Mouse (Mus musculus) inflammation-experienced regulatory T-cells, adult 6 months (primary cell): ENCODE measurements around the gene Sppl3. TPM values are rescaled to one million over a fixed set of nuclear protein-coding genes. Genes with fewer than 3 reads are reported as not detected.

ENCODE experiments used
- ATAC-seq: one replicate; pipeline ENCODE4 v1.8.0; 2017
- polyA plus RNA-seq, 3 experiments: library from polyadenylated mRNA; unstranded; fragments of 100-300 nt; shearing (Covaris generic); gene quantifications; one replicate each; pipeline ENCODE4 v1.2.1; 2017

Sppl3 gene
- polyA plus RNA-seq, 3 experiments from 2014 or later = 13.6 to 17.2 (median 15.0) TPM

- peak; percentile 19 for ATAC-seq
These were observed 115.8 kb downstream of the Sppl3 start for GRCm38 (mm10) chr5:115126578-115127312.

GRCm38 (mm10) chr5:115127421-115128179 is 116.7 kb downstream of the Sppl3 start:
- ATAC-seq = no peak

DNA sequence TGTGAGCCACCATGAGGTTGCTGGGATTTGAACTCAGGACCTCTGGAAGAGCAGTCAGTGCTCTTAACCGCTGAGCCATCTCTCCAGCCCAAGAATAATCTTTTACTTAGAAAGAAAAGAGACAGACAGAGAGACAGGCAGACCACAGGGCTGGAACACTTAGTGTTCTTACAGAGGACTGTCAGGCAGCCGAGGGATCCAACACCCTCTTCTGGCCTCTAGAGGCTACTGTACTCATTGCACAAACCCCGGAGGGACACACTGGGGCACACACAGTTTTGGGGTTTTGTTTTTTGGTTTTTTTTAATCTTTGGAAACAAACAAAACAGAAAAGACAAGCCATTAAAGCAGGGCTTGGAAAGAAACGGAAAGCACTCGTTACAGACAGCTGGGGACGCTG is 118.4 kb downstream of the Sppl3 start:
- ATAC-seq = no peak

- ATAC-seq = peak; percentile 82
These were observed 121.5 kb downstream of the Sppl3 start for GRCm38 (mm10) chr5:115132465-115132864.

DNA sequence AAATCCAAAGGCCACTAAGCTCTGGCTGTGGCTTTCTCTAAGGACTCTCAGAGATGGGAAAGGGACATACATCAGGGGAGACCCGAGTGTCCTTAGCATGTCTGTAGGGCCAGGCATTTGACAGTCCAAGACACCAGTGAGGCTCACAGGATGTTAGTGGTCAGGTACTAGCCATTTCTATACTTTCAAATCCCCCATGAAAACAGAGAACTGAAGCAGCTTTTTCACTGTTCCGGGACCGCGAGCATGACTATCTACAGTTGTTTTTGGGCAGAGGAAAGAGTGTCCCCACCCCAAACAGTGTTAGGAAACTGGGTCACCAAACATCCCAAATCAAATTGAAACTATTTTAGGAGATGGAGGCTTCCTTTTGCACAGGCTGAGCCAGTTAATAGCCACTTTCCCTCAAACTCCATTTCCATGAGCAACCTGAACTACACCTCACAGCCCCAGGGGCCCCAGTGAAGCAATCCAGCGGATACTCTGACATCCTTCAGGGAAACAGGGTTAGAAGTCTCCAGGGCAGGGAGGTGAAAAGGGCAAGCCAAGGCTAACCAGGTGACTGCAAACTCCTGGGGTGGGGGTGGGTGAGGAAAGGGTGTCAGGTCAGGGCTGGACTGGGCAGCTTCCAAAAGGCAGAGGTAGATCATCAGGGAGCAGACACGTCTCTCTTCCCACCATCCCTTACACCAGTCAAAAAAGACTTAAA is 122.6 kb downstream of the Sppl3 start:
- ATAC-seq = no peak

GRCm38 (mm10) chr5:115134234-115135165 is 123.6 kb downstream of the Sppl3 start, which contains the start of gene Unc119b:
Gene Unc119b, minus strand, starts transcription at chr5:115134975.
- peak; percentile 67 for ATAC-seq

- no peak for ATAC-seq
These were observed 128.2 kb downstream of the Sppl3 start for GRCm38 (mm10) chr5:115139124-115139523.

GRCm38 (mm10) chr5:115140726-115141125 is 129.8 kb downstream of the Sppl3 start:
- ATAC-seq = no peak

DNA sequence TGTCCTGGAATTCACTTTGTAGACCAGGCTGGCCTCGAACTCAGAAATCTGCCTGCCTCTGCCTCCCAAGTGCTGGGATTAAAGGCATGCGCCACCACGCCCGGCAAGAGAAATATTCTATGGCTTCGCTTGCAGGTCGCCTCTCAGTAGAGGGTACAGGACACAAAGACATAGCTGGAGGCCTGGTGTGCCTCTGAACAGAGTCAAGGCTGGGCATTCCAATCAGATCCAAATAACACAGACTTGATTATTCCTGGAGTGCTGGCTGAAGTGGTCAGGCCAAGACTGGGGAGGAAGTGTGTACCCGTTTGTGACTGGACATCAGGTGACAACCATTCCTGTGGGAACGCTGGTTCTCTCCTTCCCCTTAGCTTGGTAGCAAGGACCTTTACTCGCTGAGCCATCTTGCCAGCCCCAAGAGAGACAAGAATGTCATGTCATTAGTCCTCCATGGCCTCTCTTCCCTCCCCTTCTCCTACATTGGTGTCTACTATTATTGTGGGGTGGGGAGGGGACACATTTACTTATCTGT is 131.3 kb downstream of the Sppl3 start:
- ATAC-seq = no peak

DNA sequence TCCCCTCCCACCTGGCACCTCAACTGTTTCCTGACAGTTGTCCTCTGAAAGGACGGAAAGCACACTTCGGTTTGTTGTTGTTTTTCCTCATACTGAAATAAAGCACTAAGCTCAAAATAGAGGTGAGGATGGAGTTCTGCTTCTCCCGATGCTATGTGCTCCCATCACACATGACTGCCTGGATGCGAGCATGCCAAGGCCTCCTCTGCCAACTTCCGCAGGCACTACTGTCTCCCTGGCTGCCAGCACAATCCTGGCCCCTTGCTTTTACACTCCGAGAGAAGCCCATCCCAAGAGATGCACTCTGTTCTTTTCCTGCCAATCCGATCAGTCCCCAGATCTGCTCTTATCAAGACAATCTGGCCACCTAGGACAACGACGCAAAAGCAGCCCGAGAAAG is 132.6 kb downstream of the Sppl3 start:
- ATAC-seq = no peak

- ATAC-seq = no peak
These were observed 133.5 kb downstream of the Sppl3 start for GRCm38 (mm10) chr5:115144471-115144870.

- no peak for ATAC-seq
These were observed 134.5 kb downstream of the Sppl3 start for GRCm38 (mm10) chr5:115145253-115145968.

DNA sequence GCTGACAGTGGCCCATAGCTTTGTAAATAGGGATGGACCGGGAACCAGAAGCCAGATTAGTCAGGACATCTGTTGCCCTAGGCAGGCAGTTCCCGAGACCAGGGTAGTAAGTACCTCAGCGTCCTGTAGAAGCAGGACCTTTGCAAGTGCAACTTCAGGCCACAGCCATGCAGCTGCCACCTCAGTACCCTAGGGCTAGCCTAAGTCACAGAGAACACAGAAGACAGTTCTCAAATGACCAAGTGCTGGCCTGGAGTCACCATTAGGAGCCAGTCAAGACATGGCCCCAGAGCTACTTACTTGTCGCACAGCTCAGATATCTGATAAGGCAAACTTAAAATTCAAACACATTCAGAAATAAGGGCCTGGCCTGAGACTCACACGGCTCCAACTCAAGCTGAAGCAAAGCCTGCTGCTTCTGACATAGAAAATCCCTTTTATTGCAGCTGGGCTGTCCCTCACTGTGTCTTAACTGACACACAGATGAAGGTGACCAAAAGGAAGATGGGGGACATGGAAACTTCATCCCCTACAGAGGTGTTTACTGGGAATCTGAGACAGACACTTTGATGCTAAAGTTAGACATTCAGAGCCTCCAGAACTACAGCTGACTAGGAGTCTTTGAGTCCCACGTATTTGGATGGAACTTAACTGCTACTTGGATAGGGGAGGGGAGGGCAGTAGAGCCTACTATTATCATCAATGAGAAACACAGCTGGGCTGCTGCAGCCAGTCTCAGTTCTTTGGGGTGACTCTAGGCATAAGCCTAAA is 135.2 kb downstream of the Sppl3 start:
- no peak for ATAC-seq

DNA sequence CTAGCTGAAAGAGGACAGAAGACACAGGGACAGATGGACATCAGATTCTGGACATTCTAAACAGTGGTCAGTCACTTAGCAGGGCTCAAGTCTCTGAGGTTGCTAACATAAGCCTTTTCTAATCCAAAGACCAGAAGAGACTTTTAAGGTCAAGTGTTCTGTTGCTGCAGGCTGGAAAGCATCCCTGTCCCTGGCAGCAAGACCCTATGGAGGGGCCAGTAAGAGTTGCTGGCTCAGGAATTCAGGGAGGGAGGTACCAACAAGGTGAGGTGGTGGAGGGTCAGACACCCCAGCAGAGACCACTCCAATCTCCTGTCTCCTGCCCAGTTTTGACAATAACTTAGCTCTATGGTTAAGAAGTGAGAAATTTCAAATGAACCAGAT is 135.8 kb downstream of the Sppl3 start:
- no peak for ATAC-seq

- no peak for ATAC-seq
These were observed 136.5 kb downstream of the Sppl3 start for GRCm38 (mm10) chr5:115147388-115147787.

- no peak for ATAC-seq
These were observed 137.4 kb downstream of the Sppl3 start for GRCm38 (mm10) chr5:115148378-115148777.
